Mouse (Mus musculus) spleen, adult 2 months (tissue): ENCODE measurements around the gene Mup5.

Experiments used
- CTCF ChIP-seq: fragments of 200-500 bp; IDR thresholded peaks from 2 replicates; pipeline ENCODE4 v1.5.1; 2011; ENCODE audit warnings: mild to moderate bottlenecking, inconsistent platforms; ENCODE audit not compliant: insufficient read depth, insufficient read length, insufficient replicate concordance; ENCODE audit errors: extremely low read depth
- POLR2A ChIP-seq: fragments of 200-500 bp; IDR thresholded peaks from 2 replicates; pipeline ENCODE4 v1.6.1; 2011; ENCODE audit warnings: low read depth, low read length, inconsistent platforms

DNA sequence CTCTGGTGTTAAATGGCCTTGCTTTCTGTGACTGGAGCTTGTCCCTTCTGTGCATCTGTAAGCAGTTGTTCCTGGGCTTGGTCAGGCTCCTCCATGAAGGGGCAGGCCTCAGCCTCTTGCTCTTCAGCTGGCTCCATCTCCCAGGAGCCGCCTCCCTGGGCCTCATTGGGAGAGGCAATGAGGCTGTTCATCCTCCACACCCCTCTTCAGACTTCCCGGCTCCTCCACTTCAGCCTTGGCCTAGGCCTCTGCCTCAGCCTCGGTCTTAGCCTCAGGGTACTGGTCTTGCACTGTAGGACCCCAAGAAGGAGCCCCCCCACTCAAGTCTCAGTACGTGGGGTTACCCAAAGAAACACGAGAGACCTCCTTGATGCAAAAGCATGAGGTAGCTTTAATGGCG is 20.3 kb upstream of the Mup5 start:
- no peak for TF ChIP-seq CTCF
- no peak for TF ChIP-seq POLR2A
